Mouse (Mus musculus): ENCODE measurements at regions not wholly inside any gene's neighbourhood (a gene's known extent, or its start where the extent isn't known, plus 50 kb on each side); places are given as distances from the start of the nearest gene placed in this dataset.

DNA sequence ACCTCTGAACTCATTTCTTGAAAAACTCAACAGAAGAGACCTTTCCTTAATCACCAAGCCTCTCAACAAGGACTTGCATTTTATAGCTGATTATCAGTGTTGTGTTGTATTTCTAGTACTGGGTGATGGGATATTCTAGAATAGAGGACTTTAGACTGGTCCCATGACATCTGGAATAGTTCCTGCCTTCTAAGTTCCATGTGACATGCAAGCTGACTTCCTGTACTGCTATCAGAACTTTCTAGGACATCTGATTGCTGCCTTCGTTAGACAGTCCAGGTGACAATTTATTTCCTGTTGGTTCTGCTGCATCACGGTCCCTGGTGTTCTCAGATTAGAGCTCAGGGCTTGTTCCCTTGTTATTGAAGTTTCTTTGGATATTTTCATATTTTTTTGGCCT lies 465.5 kb downstream of the Bnc2 start:
- no peak for DNase-seq
- TF ChIP-seq POLR2A (IDR thresholded peaks at IDR 0.05; ENCODE audit: control insufficient read depth, extremely low read depth, insufficient read depth, low read length, poor library complexity) (no peak), CTCF (IDR thresholded peaks at IDR 0.05; ENCODE audit: borderline replicate concordance, control insufficient read depth, extremely low read depth, insufficient read depth, low read length, poor library complexity) (no peak)
- Histone ChIP-seq H3K27ac (ENCODE audit: control insufficient read depth, insufficient read depth, low read length) (no peak overlapping the region), H3K4me3 (ENCODE audit: control insufficient read depth, insufficient read depth, low read length) (no peak overlapping the region), H3K27me3 (ENCODE audit: control insufficient read depth, insufficient read depth, low read length) (no peaks in the 10 kb centered on the region), H3K4me1 (replicated peaks; ENCODE audit: control insufficient read depth, insufficient read depth, low read length) (no peaks in the 10 kb centered on the region), H3K36me3 (ENCODE audit: control insufficient read depth, insufficient read depth, low read length) (no peaks in the 10 kb centered on the region)
- WGBS, result 42% methylated on average over 2 of the region's 2 CpGs

GRCm38 (mm10) chr4:84211311-84211875 lies 463.7 kb downstream of the Bnc2 start:
- Histone ChIP-seq H3K27ac (ENCODE audit: control insufficient read depth, insufficient read depth, low read length) (no peak overlapping the region), H3K36me3 (ENCODE audit: control insufficient read depth, insufficient read depth, low read length) (no peaks in the 10 kb centered on the region), H3K4me3 (ENCODE audit: control insufficient read depth, insufficient read depth, low read length) (no peak overlapping the region), H3K27me3 (ENCODE audit: control insufficient read depth, insufficient read depth, low read length) (no peaks in the 10 kb centered on the region), H3K4me1 (replicated peaks; ENCODE audit: control insufficient read depth, insufficient read depth, low read length) (no peaks in the 10 kb centered on the region)
- no peak for TF ChIP-seq CTCF (IDR thresholded peaks at IDR 0.05; ENCODE audit: borderline replicate concordance, control insufficient read depth, extremely low read depth, insufficient read depth, low read length, poor library complexity)
- TF ChIP-seq POLR2A (IDR thresholded peaks at IDR 0.05; ENCODE audit: control insufficient read depth, extremely low read depth, insufficient read depth, low read length, poor library complexity), result no peak
- DNase-seq, result no peak
- WGBS, result 96% methylated on average over 11 of the region's 11 CpGs

- no peaks in the 10 kb centered on the region for H3K27me3 ChIP-seq (ENCODE audit: control insufficient read depth, insufficient read depth, low read length)
- no peaks in the 10 kb centered on the region for H3K4me1 ChIP-seq (replicated peaks; ENCODE audit: control insufficient read depth, insufficient read depth, low read length)
- TF ChIP-seq CTCF (IDR thresholded peaks at IDR 0.05; ENCODE audit: borderline replicate concordance, control insufficient read depth, extremely low read depth, insufficient read depth, low read length, poor library complexity) (no peak), POLR2A (IDR thresholded peaks at IDR 0.05; ENCODE audit: control insufficient read depth, extremely low read depth, insufficient read depth, low read length, poor library complexity) (no peak)
- no peak overlapping the region for H3K4me3 ChIP-seq (ENCODE audit: control insufficient read depth, insufficient read depth, low read length)
- WGBS, result 93% methylated on average over 6 of the region's 6 CpGs
- no peak for DNase-seq
- no peak overlapping the region for H3K27ac ChIP-seq (ENCODE audit: control insufficient read depth, insufficient read depth, low read length)
- no peaks in the 10 kb centered on the region for H3K36me3 ChIP-seq (ENCODE audit: control insufficient read depth, insufficient read depth, low read length)
These were observed 463.1 kb downstream of the Bnc2 start for GRCm38 (mm10) chr4:84212004-84212403.

- TF ChIP-seq CTCF (IDR thresholded peaks at IDR 0.05; ENCODE audit: borderline replicate concordance, control insufficient read depth, extremely low read depth, insufficient read depth, low read length, poor library complexity) (no peak), POLR2A (IDR thresholded peaks at IDR 0.05; ENCODE audit: control insufficient read depth, extremely low read depth, insufficient read depth, low read length, poor library complexity) (no peak)
- Histone ChIP-seq H3K27me3 (ENCODE audit: control insufficient read depth, insufficient read depth, low read length) (no peaks in the 10 kb centered on the region), H3K27ac (ENCODE audit: control insufficient read depth, insufficient read depth, low read length) (no peak overlapping the region), H3K4me1 (replicated peaks; ENCODE audit: control insufficient read depth, insufficient read depth, low read length) (no peaks in the 10 kb centered on the region), H3K36me3 (ENCODE audit: control insufficient read depth, insufficient read depth, low read length) (no peaks in the 10 kb centered on the region), H3K4me3 (ENCODE audit: control insufficient read depth, insufficient read depth, low read length) (no peak overlapping the region)
- no peak for DNase-seq
- 88% methylated on average over 8 of the region's 8 CpGs for WGBS
These were observed 460.6 kb downstream of the Bnc2 start for GRCm38 (mm10) chr4:84214523-84214922.

- no peaks in the 10 kb centered on the region for H3K4me1 ChIP-seq (replicated peaks; ENCODE audit: control insufficient read depth, insufficient read depth, low read length)
- no peaks in the 10 kb centered on the region for H3K27me3 ChIP-seq (ENCODE audit: control insufficient read depth, insufficient read depth, low read length)
- H3K27ac ChIP-seq (ENCODE audit: control insufficient read depth, insufficient read depth, low read length), result no peak overlapping the region
- WGBS, result 98% methylated on average over 4 of the region's 4 CpGs
- no peak for DNase-seq
- H3K36me3 ChIP-seq (ENCODE audit: control insufficient read depth, insufficient read depth, low read length), result no peaks in the 10 kb centered on the region
- no peak overlapping the region for H3K4me3 ChIP-seq (ENCODE audit: control insufficient read depth, insufficient read depth, low read length)
- TF ChIP-seq POLR2A (IDR thresholded peaks at IDR 0.05; ENCODE audit: control insufficient read depth, extremely low read depth, insufficient read depth, low read length, poor library complexity) (no peak), CTCF (IDR thresholded peaks at IDR 0.05; ENCODE audit: borderline replicate concordance, control insufficient read depth, extremely low read depth, insufficient read depth, low read length, poor library complexity) (no peak)
These were observed 456.1 kb downstream of the Bnc2 start for GRCm38 (mm10) chr4:84218961-84219360.

DNA sequence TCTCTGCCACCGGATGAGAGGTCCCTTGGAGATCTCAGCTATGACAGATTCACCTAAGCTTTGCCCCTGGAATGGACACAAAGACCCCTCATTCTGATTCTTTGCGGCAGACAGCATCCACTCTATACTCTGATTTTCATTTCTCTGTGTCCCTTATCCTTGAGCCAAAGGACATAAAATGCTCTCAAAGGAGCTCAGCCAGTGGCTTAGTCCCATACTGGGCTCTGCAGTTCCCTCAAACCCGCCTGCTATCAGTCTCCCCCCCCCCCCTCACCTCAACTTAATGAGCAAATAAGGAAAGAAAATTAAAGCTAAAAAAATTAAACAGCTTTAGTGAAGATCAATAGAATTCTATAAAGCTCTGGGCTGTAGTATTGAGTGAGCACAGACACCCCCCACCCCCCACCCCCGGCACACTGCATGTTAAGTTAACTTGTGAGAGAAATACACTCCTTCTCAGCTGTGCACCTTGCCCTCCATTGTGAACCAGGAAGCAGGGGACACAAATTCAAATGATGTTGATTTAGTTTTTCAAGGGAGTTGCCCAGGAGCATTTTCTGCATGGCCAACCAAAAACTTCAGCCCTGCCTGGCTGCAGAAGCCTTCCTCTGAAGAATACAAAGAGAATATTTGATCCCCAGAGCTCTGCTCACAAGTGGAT lies 452.9 kb downstream of the Bnc2 start:
- TF ChIP-seq POLR2A (IDR thresholded peaks at IDR 0.05; ENCODE audit: control insufficient read depth, extremely low read depth, insufficient read depth, low read length, poor library complexity) (no peak), CTCF (IDR thresholded peaks at IDR 0.05; ENCODE audit: borderline replicate concordance, control insufficient read depth, extremely low read depth, insufficient read depth, low read length, poor library complexity) (no peak)
- WGBS, result 89% methylated on average over 4 of the region's 4 CpGs
- Histone ChIP-seq H3K4me3 (ENCODE audit: control insufficient read depth, insufficient read depth, low read length) (no peak overlapping the region), H3K27me3 (ENCODE audit: control insufficient read depth, insufficient read depth, low read length) (no peaks in the 10 kb centered on the region), H3K27ac (ENCODE audit: control insufficient read depth, insufficient read depth, low read length) (no peak overlapping the region), H3K36me3 (ENCODE audit: control insufficient read depth, insufficient read depth, low read length) (no peaks in the 10 kb centered on the region), H3K4me1 (replicated peaks; ENCODE audit: control insufficient read depth, insufficient read depth, low read length) (no peaks in the 10 kb centered on the region)
- no peak for DNase-seq

Measured in thymus, adult 2 months (tissue).